Mouse (Mus musculus): ENCODE data around the gene Lrp6.

Lrp6 gene

DNA sequence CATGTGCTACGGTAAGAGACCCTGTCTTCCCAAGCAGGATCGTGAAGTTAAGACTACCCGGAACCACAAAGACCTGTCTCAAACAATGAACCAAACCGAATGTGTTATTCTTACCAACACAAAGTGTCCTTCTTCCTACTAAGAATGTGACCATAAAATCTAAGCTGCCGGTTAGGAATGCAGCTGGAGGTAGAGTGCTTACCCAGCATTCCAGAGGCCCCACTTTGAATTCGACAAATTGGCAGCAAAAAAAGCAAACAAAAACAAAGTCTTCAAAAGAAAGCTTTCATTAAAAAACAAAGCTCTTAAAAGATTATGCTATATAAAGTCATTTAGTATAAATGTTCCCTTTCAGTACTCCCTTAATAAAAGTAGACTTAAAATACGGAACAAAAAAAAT lies 31.6 kb downstream of the Lrp6 start:
- DNase-seq (ENCODE audit: low read depth in 2 of 2, low spot score in 2 of 2): no peak

GRCm38 (mm10) chr6:134533021-134533420 lies 33.7 kb downstream of the Lrp6 start:
- DNase-seq (ENCODE audit: low read depth in 2 of 2, low spot score in 2 of 2): no peak

DNA sequence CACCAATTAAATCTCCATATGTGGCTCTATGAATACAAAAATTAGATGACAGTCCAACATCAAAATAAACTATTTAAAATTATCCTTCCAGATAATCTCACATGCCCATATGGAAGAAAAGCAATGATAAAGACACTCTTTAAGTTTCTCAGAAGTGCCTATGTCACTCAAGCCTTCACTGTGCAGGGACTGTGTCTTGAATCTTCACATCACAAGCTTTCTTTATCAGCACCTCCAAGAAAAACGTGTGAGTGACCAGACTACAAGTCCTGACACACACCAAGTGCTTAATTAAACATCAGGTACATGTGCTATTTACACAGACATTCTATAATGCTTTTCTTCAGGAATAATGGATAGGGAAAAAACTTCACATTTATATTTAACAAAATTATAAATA lies 34.8 kb downstream of the Lrp6 start:
- DNase-seq (ENCODE audit: low read depth in 2 of 2, low spot score in 2 of 2): no peak

GRCm38 (mm10) chr6:134529340-134529739 lies 37.4 kb downstream of the Lrp6 start:
- no peak for DNase-seq (ENCODE audit: low read depth in 2 of 2, low spot score in 2 of 2)

GRCm38 (mm10) chr6:134528396-134528795 lies 38.4 kb downstream of the Lrp6 start:
- no peak for DNase-seq (ENCODE audit: low read depth in 2 of 2, low spot score in 2 of 2)

DNA sequence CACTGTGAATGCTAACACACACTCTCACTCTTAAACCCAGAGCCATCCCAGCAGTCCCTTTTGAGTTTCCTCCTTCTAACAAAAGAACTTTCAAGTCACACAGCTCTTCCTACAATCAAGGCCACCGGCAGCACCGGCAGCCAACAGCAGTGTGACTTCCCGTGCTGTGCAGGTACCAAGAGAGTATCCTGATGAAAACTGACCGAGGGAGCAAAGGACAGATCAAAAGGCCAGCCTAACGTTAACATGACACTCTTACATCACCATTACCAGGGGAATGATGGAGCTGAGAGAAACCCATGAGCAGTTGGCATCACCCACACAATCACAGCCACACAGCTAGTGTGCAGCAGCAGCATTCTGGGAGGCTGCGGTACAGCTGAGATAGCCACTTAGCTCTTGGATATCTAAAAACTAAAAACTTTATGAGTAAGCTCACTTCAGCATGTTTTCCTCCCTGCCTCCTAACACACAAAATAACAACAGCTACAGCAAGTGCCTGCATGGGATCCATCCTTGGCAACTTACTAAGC lies 39.1 kb downstream of the Lrp6 start:
- no peak for DNase-seq (ENCODE audit: low read depth in 2 of 2, low spot score in 2 of 2)

- DNase-seq (ENCODE audit: low read depth in 2 of 2, low spot score in 2 of 2): no peak
Observed at GRCm38 (mm10) chr6:134526821-134527595, 39.8 kb downstream of the Lrp6 start.

DNA sequence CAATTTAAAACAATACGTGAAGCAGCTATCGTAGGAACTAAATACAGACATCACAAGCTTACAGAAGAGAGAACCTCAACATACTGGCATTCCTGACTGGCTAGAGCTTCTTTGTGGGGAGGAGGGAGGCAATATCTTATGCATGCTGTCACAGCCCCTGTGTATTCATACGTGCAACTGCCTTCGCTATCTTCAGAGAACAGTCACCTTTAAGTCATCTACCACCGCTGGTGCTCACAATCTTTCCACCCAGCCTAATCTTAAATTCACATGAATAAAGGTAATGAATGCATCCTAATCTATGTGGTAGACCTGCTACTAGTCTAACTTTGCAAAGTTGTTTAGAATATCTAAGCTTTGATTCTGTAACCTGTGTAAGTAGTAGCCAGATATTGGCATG lies 40.5 kb downstream of the Lrp6 start:
- DNase-seq (ENCODE audit: low read depth in 2 of 2, low spot score in 2 of 2): no peak

- no peak for DNase-seq (ENCODE audit: low read depth in 2 of 2, low spot score in 2 of 2)
Observed at GRCm38 (mm10) chr6:134521411-134521810, 45.4 kb downstream of the Lrp6 start.

- DNase-seq (ENCODE audit: low read depth in 2 of 2, low spot score in 2 of 2): no peak
Observed at GRCm38 (mm10) chr6:134520821-134521220, 45.9 kb downstream of the Lrp6 start.

DNA sequence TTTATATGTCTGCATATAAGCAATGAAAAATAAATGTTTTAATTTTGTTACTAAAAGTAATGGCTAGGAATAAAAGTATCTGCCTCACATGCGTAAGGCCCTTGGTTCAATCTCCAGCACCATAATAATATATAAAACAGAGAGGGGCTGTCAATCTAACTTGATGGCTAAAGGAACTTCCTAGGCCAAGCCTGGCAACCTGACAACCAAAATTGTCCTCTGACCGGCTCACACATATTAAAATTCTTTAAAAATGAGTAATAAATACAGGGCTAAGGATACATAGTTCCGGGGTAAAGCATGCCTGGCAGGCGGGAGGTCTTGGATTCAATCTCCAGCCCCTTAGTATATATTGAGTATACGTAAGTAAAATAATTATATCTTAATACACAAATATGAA lies 48.3 kb downstream of the Lrp6 start:
- DNase-seq (ENCODE audit: low read depth in 2 of 2, low spot score in 2 of 2): no peak

DNA sequence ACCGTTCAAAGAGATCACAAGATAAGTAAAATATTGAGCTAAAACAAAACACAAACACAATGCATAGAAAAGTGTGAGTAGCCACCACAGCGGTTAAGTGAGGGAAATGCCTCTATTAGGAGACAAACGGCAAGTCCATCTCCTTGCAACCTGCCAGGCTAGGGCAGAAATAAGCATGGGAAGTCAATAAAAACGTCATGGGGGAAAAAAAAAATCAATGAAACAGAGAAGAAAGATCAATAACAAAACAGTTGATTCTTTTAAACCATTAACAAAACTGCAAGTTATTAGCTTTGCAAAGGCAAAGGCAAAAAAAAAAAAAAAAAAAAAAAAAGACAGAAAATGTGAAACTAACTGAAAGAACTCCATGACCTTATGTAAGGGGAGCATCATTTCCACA lies 49.6 kb downstream of the Lrp6 start:
- DNase-seq (ENCODE audit: low read depth in 2 of 2, low spot score in 2 of 2): no peak

- no peak for DNase-seq (ENCODE audit: low read depth in 2 of 2, low spot score in 2 of 2)
Observed at GRCm38 (mm10) chr6:134515416-134515815, 51.3 kb downstream of the Lrp6 start.

- DNase-seq (ENCODE audit: low read depth in 2 of 2, low spot score in 2 of 2): no peak
Observed at GRCm38 (mm10) chr6:134513896-134514510, 52.8 kb downstream of the Lrp6 start.

DNA sequence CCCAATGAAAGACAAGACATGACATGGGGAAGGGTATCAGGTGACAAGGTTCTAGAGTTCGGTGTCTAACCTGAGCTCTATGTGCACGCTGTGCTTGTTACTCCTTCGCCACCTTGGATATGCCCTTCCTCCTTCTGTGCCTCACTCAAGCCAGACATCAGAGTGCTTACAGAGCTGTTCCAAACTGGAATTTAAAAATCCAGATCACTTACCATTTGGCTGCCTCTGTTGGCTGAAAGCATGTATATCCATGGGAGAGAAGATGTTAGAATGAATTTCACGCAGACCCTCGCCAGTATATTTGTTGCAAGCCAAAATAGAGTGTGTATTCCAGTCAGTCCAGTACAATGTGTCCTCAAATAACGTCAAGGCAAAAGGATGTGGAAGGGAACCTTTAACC lies 53.8 kb downstream of the Lrp6 start:
- no peak for DNase-seq (ENCODE audit: low read depth in 2 of 2, low spot score in 2 of 2)

DNA sequence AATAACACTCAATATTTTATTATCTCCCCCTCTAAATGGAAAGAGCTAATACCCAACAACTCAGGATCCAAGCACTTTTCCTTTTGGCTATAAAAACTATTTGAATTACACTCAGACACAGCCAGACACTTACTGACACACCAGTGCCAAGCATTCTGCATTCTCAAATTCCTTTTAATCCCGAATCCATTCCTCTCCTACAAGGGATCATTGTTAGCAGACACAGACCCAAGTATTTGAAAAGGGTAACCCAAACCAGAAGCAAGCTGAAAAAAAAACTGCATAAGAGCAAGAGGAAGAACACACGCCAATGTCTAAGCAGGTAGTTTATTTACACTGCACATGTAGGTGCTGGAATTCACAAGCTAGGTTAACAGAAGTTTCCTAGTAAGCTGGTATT lies 54.3 kb downstream of the Lrp6 start:
- no peak for DNase-seq (ENCODE audit: low read depth in 2 of 2, low spot score in 2 of 2)

- no peak for DNase-seq (ENCODE audit: low read depth in 2 of 2, low spot score in 2 of 2)
Observed at GRCm38 (mm10) chr6:134511118-134511517, 55.6 kb downstream of the Lrp6 start.

DNA sequence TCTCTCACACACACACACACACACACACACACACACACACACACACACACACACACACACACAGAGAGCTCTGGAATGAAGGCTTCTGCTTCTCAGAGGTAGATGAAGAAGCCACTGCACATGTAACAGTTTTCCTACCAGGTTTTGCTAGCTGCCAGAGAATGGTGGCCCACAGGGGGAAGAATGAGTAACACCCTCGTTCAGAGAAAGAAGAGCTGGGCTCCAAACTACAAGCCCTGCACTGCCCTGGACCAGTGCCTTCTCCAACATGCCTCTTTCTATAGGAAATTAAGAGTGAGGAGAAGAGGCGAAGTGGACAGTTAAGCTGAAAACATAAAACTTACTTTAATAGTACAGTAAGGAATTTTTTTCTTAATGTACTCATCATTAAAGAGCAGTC lies 56.5 kb downstream of the Lrp6 start:
- no peak for DNase-seq (ENCODE audit: low read depth in 2 of 2, low spot score in 2 of 2)

- no peak for DNase-seq (ENCODE audit: low read depth in 2 of 2, low spot score in 2 of 2)
Observed at GRCm38 (mm10) chr6:134509731-134510226, 57.0 kb downstream of the Lrp6 start.

GRCm38 (mm10) chr6:134504866-134505265 lies 61.9 kb downstream of the Lrp6 start:
- no peak for DNase-seq (ENCODE audit: low read depth in 2 of 2, low spot score in 2 of 2)

DNA sequence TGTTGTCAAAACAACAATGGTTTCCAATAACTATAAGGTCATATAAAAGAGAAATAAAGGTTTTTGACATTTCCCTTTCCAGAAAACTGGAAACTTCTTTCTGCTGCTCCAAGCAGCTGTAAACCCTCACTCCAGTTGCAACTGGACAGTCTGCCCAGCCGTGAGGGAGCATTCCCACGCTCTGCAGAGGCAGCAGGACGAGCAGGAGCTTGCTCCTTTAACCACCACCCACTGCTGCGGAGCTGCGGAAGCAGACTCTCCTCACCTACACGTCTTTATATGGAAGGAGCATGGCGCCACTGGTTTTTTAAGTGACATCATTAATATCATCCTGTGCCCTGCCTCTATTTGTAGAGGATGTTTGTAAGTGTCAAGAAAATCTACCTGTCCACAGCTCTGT lies 64.4 kb downstream of the Lrp6 start:
- no peak for DNase-seq (ENCODE audit: low read depth in 2 of 2, low spot score in 2 of 2)

DNA sequence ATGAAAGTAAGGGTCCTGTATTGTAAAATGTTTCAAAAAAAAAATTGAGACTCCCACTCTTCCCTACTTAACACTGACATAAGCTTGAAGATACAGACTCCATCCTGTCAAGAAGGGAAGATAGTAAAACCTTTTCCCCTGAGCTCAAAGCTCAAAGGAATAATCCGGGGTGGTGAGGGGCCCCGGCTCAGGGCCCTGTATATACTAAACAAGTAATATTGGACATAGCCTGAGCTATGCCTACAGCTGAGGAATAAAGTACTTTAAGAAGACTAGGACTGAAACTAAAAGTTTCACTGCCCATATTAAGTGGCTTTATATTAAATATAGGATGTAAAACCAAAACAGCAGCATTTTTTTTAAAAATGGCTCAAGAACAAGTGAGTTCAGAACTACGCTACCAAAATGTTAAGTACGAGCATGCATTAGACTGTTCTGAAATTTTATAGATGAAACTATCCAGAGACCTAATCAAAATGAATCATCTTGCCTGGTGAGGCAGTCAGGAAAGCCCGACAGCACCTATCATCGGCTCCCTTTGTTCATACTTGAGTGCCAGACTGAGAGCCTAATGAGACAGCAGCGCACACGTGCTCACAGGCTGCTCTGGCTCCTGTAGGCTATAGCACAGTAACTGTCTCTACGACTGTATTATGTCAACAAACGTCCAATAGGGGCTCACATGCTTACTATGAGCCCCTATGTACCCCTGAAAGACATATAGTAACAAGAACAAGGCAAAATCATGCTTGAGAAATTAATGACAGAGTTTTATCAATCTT lies 66.2 kb downstream of the Lrp6 start:
- no peak for DNase-seq (ENCODE audit: low read depth in 2 of 2, low spot score in 2 of 2)
